ENCODE assay signal across 15 mouse cellular contexts in genomic region chr5:143653497-143653896, GRCm38 (mm10). TPM values are rescaled to one million over a fixed set of nuclear protein-coding genes. Genes with fewer than 3 reads are reported as not detected.
DNase-seq lines count a peak whose midpoint lies in the region; ATAC-seq and TF ChIP-seq lines count a peak whose summit lies in the region.
"Had no signal": no experiment of that assay in that cellular context is flagged by ENCODE, and none has a peak within 500 bp of the region (broad histone marks: within the 10 kb centered on the region; RNA-seq: fewer than 3 reads in every experiment).

No protein-coding gene starts in this region.

- WGBS in heart, embryonic 13.5 days, result 84% methylated on average over 5 of the region's 5 CpGs
- WGBS in kidney, postnatal 0 days, result 85% methylated on average over 5 of the region's 5 CpGs
- WGBS in liver, embryonic 14.5 days (ENCODE audit: insufficient replicate concordance), result 79% methylated on average over 5 of the region's 5 CpGs

- no peaks in the 10 kb centered on the region for H3K9me3 ChIP-seq in heart, embryonic 13.5 days
- no peaks in the 10 kb centered on the region for H3K9me3 ChIP-seq in kidney, postnatal 0 days (replicated peaks; ENCODE audit: low read length)
- H3K9me3 ChIP-seq in liver, embryonic 14.5 days (ENCODE audit: control insufficient read depth, low read length), result no peaks in the 10 kb centered on the region; the same call in none of the 2 replicates
- H3K9me3 ChIP-seq: forebrain, embryonic 12.5 days; midbrain, embryonic 15.5 days had no signal

- H3K27ac ChIP-seq in heart, embryonic 13.5 days (replicated peaks), result peak overlapping the region; percentile 88
- H3K27ac ChIP-seq in kidney, postnatal 0 days, result peak overlapping the region; percentile 88
- peak overlapping the region; percentile 99 for H3K27ac ChIP-seq in embryonic fibroblast, embryonic 13.5 days (ENCODE audit: insufficient read depth, low read length)
- H3K27ac ChIP-seq in liver, embryonic 14.5 days, result peak overlapping the region; percentile 96
- H3K27ac ChIP-seq: forebrain, embryonic 12.5 days; midbrain, embryonic 15.5 days had no signal

- peaks cover 12% of the 10 kb centered on the region for H3K36me3 ChIP-seq in heart, embryonic 13.5 days
- H3K36me3 ChIP-seq in kidney, postnatal 0 days (ENCODE audit: insufficient read depth, low read length), result 0 out of 2 replicates have a peak, but pooled peaks cover 5% of the 10 kb centered on the region
- H3K36me3 ChIP-seq in liver, embryonic 14.5 days (replicated peaks; ENCODE audit: control insufficient read depth, insufficient read depth, low read depth), result no peaks in the 10 kb centered on the region; the same call in 1 of the 2 replicates
- H3K36me3 ChIP-seq: forebrain, embryonic 12.5 days; midbrain, embryonic 15.5 days had no signal

- TF ChIP-seq EP300 in liver, embryonic 14.5 days (IDR thresholded peaks at IDR 0.05; ENCODE audit: low read depth), result no peak

- H3K4me3 ChIP-seq in heart, embryonic 13.5 days, result no peak overlapping the region
- H3K4me3 ChIP-seq in kidney, postnatal 0 days (replicated peaks; ENCODE audit: low read depth, low read length), result no peak overlapping the region
- H3K4me3 ChIP-seq in embryonic fibroblast, embryonic 13.5 days (ENCODE audit: insufficient read depth, low read length), result no peak overlapping the region
- H3K4me3 ChIP-seq in liver, embryonic 14.5 days (ENCODE audit: insufficient read depth in 1 of 2, low read depth in 2 of 2, low read length in 2 of 2), result no peak overlapping the region
- H3K4me3 ChIP-seq: forebrain, embryonic 12.5 days; midbrain, embryonic 15.5 days had no signal

- TF ChIP-seq POLR2A in embryonic fibroblast, embryonic 13.5 days (IDR thresholded peaks at IDR 0.05; ENCODE audit: low read depth, low read length), result no peak

- TF ChIP-seq CTCF in kidney, postnatal 0 days (IDR thresholded peaks at IDR 0.05; ENCODE audit: low read depth), result no peak
- no peak for TF ChIP-seq CTCF in embryonic fibroblast, embryonic 13.5 days (IDR thresholded peaks at IDR 0.05; ENCODE audit: borderline replicate concordance, insufficient read depth, low read length)
- no peak for TF ChIP-seq CTCF in liver, embryonic 14.5 days (IDR thresholded peaks at IDR 0.05; ENCODE audit: low read depth)

- intact Hi-C loops in heart, postnatal 14 days (cut with DNase I), result no loop called here

- DNase-seq in heart, postnatal 14 days, result no peak
- DNase-seq in kidney, postnatal 0 days (ENCODE audit: low spot score), result no peak
- DNase-seq in kidney, postnatal 25 days, result no peak
- DNase-seq in liver, embryonic 14.5 days (ENCODE audit: low read depth in 3 of 3, low spot score in 3 of 3), result no peak
- no peak for DNase-seq in urinary bladder, postnatal 10 days (ENCODE audit: low spot score)
- no peak for DNase-seq in urinary bladder, postnatal 25 days (ENCODE audit: low spot score)
- DNase-seq: B cell, adult 2 months; cerebellum, adult 18-20 months; left cerebral cortex, postnatal 4 days; thymus, postnatal 36 days had no signal

- H3K4me1 ChIP-seq in heart, embryonic 13.5 days, result peaks cover 63% of the 10 kb centered on the region
- H3K4me1 ChIP-seq in kidney, postnatal 0 days (replicated peaks; ENCODE audit: insufficient read depth, low read length), result peaks cover 35% of the 10 kb centered on the region
- H3K4me1 ChIP-seq in embryonic fibroblast, embryonic 13.5 days (ENCODE audit: control insufficient read depth, insufficient read depth, low read length), result peaks cover 40% of the 10 kb centered on the region
- H3K4me1 ChIP-seq in liver, embryonic 14.5 days (replicated peaks; ENCODE audit: control insufficient read depth in 2 of 2, insufficient read depth in 2 of 2, low read length in 1 of 2), result peaks cover 39 to 55% of the 10 kb centered on the region in 2 experiments

- no peak overlapping the region for H3K9ac ChIP-seq in heart, embryonic 13.5 days
- H3K9ac ChIP-seq in kidney, postnatal 0 days (ENCODE audit: low read depth, low read length), result no peak overlapping the region
- peak overlapping the region; percentile 75; the same call in 1 of the 2 replicates for H3K9ac ChIP-seq in liver, embryonic 14.5 days (replicated peaks)
- H3K9ac ChIP-seq: forebrain, embryonic 12.5 days; midbrain, embryonic 15.5 days had no signal

- H3K27me3 ChIP-seq in heart, embryonic 13.5 days (replicated peaks), result no peaks in the 10 kb centered on the region
- no peaks in the 10 kb centered on the region for H3K27me3 ChIP-seq in kidney, postnatal 0 days (ENCODE audit: insufficient read depth, low read length)
- H3K27me3 ChIP-seq in liver, embryonic 14.5 days (ENCODE audit: control insufficient read depth, insufficient read depth, low read length), result no peaks in the 10 kb centered on the region
- H3K27me3 ChIP-seq: forebrain, embryonic 12.5 days; midbrain, embryonic 15.5 days had no signal

- H3K4me2 ChIP-seq in heart, embryonic 13.5 days, result no peak overlapping the region
- no peak overlapping the region for H3K4me2 ChIP-seq in kidney, postnatal 0 days (ENCODE audit: low read length)
- H3K4me2 ChIP-seq in liver, embryonic 14.5 days (ENCODE audit: low read depth), result peak overlapping the region; percentile 73
- H3K4me2 ChIP-seq: forebrain, embryonic 12.5 days; midbrain, embryonic 15.5 days had no signal

- ATAC-seq in heart, embryonic 13.5 days (ENCODE audit: extremely low read depth, insufficient number of reproducible peaks, low FRiP score, low TSS enrichment), result no peak
- ATAC-seq in kidney, postnatal 0 days (replicated peaks; ENCODE audit: low FRiP score, low read depth), result no peak
- no peak for ATAC-seq in liver, embryonic 14.5 days (ENCODE audit: insufficient read depth)
- ATAC-seq: inflammation-experienced regulatory T-cells, adult 6 months; midbrain, embryonic 15.5 days had no signal

RNA-seq across cellular contexts. Expression of gene Cyth3, which starts 31.2 kb away (rescaled TPM):
- 36.8 and 41.4 TPM in 2 replicates for polyA plus RNA-seq in heart, embryonic 13.5 days (2015; fragmentation: Nextera tagmentation; extraction: Ambion mirVana)
- 10 to 100 TPM; 62.2 to 66.8 TPM for total RNA-seq in heart, postnatal 14 days (2021)
- polyA plus RNA-seq in kidney, postnatal 0 days (2015; fragmentation: Nextera tagmentation; extraction: Ambion mirVana), result 74.3 and 76.7 TPM in 2 replicates
- polyA plus RNA-seq in embryonic fibroblast, embryonic 13.5 days (2011; ENCODE audit: insufficient read length, low read depth, missing spikeins), result 130 and 134 TPM in 2 replicates
- 20.7 and 24.1 TPM in 2 replicates for polyA plus RNA-seq in liver, embryonic 14.5 days (2012; rRNA removed)
- polyA plus RNA-seq in liver, embryonic 14.5 days (2014; fragmentation: Nextera tagmentation; extraction: Ambion mirVana), result 28.1 and 33.5 TPM in 2 replicates
